Mouse (Mus musculus) granulocyte monocyte progenitor cell, adult 5-6 weeks (primary cell): ENCODE measurements around the gene Dcx. TPM values are rescaled to one million over a fixed set of nuclear protein-coding genes. Genes with fewer than 3 reads are reported as not detected.

ENCODE experiments used
- ATAC-seq: replicated peaks from 2 replicates; pipeline ENCODE4 v1.8.0; 2016; ENCODE audit warnings: mild to moderate bottlenecking, moderate TSS enrichment, inconsistent platforms; ENCODE audit not compliant: poor library complexity, severe bottlenecking
- total RNA-seq, 2 experiments: library from RNA; stranded (forward) in 1 of 2; stranded (reverse) in 1 of 2; fragments of 200-712, 200-1000 nt in 1 of 2; fragments of >200 nt in 1 of 2; fragmentation: Nextera tagmentation in 1 of 2; gene quantifications; 2 replicates each; pipeline ENCODE4 v1.2.3; 2014 to 2017

Dcx gene
- total RNA-seq (2014; fragmentation: Nextera tagmentation) (not detected in 2 replicates), total RNA-seq (2017) (not detected in 2 replicates)

DNA sequence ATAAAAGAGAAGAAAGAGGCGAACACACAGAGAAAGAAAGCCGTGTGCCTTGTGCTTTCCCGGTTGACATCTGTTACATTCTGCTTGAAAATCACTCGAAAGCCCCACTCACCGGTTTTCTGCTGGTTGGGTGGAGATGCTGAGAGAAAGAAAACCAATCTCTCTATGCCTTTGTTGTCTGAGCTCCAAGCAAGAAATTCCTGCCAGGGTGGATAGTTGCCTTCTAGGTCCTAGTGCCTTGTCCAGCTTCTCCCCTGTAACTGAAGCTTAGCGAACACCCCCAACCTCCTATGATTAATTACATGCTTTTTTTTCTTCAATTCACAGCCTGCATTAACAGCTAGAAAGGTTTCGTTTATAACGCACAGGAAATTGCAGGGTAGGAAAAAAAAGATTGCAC lies at the start of gene Dcx:
Gene Dcx, minus strand, starts transcription at position 354 of the 400 bp plus-strand sequence.
- ATAC-seq: no peak

DNA sequence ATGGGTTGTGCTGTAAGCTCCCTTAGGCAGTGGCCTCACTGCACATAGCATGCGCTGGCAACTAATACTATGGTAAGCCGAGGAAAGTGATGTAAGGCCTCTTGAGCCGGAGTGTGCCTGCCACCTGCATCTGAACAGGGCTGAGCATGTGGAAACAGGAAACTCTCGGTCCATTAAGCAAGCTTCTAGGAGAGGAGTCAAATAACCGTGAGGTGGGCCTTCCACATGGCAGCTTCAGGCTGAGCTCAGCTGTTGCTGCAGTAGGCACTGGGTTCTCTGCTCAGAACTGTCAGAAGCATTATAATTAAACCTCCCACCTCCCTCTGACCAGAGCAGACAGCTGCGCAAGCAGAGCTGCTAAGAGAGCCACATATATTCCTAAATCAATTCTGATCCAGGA lies 33.1 kb upstream of the Dcx start:
- ATAC-seq: no peak

DNA sequence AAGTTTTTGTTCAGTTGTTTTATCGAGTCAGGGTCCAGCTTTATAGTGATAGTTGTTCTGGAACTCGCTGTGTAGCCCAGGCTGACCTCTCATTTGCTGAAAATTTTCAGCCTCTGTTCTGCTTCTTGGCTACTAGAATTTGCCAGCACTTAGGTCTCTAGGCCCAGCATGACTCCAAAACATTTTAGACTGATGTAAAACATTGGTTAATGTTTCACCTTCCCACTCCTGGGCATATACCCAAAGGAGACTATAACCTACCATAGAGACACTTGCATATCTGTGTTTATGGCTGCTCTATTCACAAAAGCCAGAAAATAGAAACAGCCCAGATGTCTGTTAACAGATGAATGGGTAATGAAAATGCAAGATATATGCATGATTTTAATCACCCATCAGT lies 560 bp upstream of the Dcx start:
- ATAC-seq: no peak

DNA sequence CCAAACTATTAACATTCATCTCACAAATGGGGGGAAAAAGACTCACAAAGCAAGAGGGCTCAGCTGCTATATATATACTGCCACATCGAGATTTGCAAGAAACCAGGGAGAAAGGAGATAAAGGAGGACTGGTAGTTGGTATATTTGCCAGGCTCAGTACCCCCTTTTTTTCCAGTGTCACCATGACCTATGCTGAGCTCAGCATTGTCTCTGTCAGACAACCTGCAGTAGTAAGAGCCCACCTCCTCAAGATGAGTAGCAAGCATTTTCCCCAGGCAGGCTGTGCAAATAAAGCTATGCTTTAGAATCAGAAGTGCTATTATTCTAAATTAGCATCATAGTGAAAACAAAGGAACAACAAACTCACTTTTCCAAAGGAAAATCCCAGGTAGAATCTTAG lies 581 bp downstream of the Dcx start:
- ATAC-seq: no peak

DNA sequence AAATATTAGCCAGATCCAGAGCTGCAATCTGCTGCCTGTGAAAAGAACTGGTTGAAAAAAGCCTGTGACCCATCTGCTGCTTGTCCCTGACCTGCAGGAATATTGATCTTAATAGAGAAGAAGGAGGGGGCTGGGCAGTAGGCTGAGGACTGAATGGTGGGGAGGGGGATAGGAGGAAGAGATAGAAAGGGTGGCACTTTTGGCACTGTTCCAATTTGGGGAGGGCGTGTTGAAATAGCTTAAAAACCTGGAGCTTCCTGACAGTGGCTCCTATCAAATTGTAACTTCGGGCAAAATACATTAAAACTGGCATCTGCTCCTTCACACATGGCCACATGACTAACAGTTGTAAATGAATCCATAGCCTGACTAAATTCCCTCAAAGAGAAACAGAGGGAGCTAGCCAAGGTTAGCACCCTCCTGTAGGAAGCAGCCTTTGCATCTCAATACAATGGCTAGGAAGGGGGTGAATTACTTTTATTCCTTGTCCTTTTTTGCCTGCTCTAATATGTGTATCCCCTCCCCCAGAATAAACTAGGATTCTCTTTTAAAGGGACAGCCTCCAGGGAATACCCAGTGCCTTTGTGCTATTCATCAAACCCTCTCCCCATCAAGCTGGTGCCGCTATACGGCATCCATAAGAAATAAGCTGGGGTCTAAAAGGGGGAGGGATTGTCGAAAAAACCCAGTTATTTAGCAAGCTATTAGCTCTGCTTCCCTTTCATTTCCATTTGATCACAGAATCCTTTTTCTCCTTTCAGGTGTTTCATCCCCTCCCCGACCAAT lies 1.5 kb downstream of the Dcx start:
- ATAC-seq: no peak

DNA sequence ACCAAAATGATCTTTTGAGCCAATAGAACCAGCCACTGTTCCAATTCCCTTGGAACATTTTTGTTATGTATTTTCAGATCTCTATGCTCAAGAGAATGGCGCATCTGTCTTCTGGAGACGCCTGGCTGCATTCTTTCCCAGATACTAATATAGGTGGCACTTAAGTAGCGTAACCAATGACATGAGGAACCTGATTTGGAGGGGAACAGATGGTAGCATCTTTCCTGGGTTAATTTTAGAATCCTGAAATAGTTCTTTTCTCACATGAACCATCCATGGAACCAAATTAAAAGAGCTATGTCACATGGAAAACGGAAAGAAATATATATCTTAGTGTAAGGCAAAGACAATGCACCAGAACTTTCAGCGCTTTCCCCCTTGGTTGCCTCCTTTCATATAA lies 11.0 kb downstream of the Dcx start:
- ATAC-seq: no peak

DNA sequence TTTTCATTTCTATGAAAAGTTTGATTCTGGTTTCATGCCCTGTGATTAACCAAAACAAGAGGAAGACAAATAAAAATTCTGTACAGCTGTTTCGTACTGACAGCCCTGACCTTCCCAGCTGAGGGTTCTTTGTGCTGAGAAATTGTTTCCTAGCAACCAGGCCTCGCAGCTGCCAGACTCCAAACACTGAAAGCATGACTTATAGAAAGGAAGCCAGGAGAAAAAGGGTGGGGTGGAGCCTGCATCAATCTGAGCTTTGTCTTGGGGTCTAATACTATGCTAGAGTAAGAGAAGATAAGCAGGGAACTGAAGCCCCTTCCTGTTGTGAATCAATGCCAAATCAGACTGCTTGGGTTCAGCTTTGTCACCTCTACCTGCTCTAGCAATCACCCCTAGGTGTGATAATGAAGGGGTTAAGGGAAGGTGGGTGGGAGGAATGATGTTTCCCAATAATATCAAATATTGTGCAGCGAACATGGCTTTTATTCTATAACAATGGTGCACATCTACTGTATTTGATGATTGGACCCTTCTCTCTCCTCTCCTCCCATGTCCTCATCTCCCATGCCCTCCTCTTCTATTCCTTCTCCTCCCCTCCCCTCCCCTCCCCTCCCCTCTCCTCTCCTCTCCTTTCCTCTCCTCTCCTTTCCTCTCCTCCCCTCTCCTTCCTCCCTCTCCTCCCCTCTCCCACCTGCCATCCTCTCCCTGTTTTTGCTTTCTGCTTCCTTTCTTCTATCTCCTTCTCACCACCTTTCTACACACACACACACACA lies 26.2 kb downstream of the Dcx start:
- no peak for ATAC-seq

DNA sequence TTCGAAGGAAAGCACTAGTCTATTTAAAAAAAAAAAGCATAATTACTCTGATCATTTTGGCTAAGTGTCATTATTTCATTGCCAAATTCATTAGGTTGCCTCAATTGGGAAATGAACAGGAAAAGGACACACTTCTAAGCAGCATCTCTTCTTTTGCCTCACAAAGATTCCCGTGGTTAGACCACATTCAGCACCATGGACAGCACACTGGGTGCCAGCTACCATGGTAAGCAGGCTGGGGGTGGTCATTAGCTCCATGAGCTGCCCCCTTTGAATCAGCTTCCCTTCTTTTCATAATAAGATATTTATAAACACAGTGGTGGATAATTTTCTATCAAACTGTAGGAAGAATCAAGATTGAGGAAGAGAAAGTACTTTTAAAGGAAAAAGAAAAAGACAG lies 28.4 kb downstream of the Dcx start:
- ATAC-seq: no peak

DNA sequence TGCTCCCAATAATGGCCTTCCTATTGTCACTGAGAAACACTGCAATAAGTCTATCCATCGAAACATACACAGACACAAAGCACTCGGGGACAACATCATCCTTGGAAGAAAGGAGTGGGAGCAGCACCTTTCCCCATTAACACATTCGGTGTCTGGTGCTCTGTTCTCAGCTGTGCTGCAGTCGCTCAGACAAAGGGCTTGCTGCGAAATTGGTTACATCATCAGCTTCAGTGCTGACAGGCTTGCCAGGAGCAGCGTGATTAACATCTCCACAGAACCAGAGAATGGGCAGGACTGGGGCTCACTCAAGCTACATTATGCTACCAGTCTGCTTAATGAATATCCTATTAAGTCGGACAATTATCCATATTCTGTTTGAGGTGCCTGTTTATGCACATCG lies 30.8 kb downstream of the Dcx start:
- ATAC-seq: no peak

DNA sequence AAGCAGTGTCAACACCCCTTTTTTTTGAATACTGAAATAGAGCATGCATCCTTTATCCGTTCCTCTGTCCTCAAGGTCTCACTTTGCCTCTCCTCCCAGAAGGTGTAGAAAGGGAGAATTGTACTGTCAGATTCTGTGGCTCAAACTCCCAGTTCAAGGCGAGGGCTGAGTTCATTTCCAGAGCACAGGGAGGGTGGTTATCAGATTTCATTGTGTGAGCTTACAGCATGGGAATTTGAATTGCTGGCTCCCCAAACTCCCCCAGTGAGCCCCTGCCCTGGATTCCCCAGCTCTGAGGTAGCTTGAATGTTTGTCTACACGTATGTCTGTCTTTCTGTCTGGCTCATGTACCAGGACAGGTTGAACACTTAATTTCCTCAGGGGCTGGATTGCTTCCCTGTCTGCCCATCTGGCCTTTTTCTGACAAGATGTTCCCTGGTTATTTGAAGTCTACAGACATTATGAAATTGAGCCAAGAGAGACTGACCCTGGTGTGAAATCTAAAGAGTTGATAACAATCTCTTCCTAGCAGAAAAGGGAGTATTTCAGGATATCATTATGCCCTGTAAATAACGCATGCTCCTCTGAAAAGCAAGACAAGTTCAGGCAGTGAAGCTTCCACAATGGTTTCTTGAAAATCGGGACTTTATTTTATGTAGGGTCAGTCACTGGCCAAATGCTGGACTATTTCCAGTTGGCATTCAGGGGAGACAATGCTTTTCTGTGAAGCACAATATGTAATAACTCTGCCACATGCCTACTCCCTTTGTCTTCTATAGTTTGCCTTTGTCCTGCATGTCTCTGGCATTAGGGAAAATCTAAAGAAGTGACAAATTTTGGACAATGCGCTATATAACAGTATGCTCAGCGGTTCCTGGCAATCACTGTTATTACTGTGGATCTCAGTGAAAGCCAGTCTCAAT lies 35.5 kb downstream of the Dcx start:
- ATAC-seq: no peak

DNA sequence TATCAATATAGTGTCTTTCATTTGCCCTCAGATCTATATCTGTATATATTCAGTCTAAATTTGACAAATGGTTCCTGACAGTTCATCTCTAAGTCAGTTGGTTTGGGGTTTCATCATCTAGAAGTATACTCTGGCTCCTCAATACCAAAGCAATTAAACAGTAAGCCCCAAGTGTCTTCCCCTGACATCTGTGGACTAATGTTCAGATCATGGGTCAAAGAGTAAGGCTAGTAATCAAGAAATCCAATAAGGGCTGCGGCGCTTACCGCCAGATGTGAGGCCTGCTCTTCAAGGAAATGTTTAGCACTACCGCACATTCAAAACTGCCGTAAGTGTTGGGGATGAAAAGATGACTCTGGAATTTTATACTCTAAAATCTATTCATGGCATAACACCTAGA lies 36.2 kb downstream of the Dcx start:
- no peak for ATAC-seq

DNA sequence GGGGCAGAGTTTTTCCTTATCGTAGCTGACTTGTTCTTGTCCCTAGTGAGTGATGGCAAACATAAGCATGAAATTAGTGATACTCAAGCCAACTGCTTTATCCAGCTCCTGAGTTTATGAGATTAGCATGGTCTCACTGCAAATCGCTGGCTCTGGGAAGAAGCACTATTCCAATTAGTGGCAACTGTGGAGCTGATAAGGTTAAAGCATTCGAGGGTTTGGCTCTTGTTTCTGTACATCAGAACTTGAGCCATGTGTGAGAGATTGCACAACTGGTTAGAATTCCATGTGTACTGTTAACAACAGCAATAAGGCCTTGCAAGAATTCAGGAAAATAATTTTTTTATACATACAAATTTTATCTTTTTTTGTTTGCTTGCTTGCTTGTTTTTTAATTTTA lies 39.9 kb downstream of the Dcx start:
- no peak for ATAC-seq

DNA sequence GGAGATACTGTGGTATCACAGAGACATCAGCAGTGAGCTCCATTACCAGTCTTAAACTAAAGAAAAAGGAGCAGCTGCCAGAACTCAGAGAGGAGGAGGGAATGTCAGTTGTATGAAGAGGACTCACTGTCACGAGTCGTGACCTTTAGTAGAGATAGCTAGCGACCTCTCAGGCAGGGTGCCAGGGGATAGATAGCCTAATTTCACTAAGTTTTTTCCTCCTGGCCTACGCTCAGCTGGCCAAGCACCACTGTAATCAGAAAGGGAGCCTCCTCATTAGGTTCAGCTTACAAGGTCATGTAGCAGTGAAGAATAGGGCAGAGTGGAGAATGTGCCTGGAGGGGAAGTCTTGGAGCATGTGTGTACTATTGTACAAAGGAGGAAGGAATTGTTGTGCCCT lies 47.3 kb downstream of the Dcx start:
- no peak for ATAC-seq

DNA sequence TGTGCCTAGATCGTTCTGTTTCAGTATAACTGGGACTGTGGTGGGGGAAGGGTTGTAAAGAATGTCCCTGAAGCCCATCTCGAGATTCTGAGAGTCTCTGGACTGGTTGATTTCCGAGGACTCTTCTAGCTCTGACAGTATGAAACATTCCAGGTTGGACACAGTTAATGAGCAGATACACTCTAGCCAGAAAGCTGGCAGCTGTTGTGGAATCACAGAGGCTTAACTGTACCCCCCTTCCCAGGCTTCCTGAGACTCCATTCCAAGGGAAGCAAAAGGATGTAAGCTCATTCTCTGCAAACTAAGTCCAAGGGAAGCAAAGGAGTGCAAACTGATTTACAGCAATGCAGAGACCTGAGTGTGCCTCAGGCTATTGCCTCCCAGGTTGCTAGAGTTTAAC lies 48.2 kb downstream of the Dcx start:
- ATAC-seq: no peak

DNA sequence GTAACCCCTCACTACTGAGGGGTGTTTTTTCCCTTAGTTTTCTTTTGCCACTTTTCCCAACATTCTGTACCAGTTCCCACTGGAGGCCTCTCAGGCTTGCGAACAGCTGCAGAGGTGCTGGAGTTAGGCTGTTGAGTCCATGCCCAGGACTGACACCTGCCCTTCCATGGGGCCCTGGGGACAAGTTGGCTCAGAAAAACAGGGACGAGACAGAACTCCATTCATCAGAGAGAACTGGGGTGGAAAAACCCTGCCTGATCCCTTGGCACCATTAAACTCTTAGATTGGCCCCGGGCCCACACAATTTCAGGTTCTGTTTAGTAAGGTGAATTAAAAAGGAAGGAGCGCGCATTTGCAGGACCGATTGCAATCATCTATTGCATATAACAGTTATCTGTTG lies 48.8 kb downstream of the Dcx start:
- no peak for ATAC-seq

DNA sequence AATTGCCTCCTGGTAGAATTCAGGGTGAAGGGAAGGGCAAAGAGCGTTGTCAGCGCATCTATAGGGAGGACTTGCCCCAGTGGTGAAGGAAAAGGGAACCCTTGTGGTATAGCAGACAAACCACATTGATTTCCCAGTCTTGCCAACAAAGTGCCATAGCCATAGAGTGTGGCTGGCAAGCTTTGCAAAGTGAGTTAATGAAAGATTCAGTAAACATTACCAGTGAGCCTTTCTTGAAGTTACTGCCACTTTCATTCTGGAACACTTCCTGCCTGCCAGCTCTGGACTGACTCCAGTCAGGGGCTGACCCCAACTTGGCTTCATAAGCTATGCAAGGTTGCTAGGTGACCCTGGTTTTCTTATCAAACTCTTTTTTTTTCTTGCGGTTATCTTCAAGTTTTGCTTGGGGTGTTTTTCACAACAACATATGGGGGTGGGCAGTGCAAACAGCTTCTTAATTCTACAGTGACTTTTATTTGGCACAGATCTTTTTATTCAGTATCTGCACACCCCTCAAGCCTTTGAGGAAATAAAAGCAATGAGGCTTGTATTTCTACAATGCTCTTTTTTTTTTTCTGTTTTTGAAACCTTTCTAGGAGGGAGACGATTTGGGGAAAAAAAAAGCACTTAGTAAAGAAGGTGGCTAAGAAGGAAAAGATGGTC lies 51.2 kb downstream of the Dcx start:
- ATAC-seq: no peak

DNA sequence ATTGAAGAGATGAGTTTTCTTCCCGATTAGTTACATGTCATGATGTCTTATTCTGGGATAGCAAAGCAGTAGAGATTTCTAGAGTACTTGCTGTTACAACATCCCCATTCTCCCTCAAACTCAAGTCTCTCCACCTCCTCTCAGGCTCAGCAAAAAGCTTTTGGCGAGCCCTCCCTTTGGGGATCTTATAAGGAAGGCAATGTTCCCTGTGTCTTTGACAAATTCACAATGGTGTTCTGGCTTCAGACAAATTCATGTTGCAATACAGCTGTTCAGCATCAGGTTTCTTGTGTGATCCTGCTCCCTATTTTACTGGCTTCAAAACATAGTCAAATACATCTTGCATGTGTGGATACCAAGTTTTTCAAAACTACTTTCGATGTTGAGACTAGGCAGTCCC lies 53.5 kb downstream of the Dcx start:
- no peak for ATAC-seq

DNA sequence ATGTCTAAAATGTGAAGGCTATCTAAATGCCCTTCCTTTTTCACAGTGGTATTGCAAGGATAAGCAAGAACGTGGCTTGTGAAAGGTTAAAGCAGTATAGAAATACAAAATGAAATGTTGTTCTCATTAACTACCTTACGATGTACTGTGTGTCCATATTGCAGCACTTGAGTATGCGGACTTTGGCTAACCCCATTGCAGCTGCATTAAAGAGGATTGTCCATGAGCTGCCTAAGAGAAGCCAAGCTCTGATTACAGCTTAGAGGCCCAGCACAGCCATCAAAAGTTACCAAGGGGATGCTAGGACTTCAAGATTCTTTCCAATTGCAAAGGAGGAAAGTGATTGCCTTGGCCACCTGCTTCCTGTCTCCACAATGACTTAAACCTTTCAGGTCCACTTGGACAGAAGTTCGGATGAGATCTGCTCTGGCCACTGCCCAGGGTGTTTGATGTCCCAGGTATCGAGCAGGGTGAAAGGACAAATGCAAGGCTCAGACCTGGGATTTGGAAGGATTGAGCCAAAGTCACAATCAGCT lies 65.9 kb downstream of the Dcx start:
- no peak for ATAC-seq

DNA sequence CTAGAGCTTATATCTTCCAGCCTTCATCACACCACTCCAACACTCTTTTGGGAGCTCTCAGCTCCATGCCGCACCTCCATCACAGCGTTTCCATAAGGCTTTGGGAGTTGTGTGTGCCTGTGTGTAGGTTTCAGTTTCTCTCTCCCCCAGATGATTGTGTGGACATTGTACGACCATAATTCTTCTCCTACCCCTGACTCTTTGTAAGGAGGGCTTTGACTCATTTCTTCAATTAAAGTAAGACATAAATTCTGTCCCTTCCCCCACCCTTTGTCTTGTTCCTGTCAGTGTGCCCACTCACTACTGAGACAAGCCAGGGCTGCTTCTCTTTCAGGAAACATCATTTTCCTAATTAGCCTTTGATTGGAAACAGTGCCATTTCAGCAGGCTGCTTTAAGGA lies 81.8 kb downstream of the Dcx start:
- no peak for ATAC-seq

DNA sequence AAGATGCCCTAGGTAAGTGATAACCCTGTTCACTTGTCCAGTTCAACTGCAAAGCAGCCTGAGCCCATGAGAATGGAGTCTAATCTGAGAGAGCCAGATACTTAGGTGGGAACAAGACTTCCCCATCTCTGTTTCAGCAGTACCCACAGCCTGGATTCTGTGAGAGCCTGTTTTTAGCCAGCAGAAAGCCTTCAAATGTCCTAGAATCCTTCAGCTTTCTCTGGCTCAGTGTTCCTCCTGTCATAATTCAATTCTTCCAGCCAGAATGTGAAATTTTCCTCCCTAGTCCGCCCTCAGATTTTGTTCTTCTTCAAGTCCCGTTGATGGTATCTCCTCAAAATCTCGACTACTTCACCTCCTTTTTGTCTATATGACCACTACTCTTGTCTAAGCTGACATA lies 83.1 kb downstream of the Dcx start:
- ATAC-seq: no peak
